Mouse (Mus musculus) heart, adult 9 months (tissue): ENCODE results near the gene Cep350.

Experiments
- DNase-seq, 2 experiments: peaks; one replicate each; pipeline ENCODE4 v3.0.0; 2022; ENCODE audit warnings: low spot score in 2 of 2

Cep350 gene

DNA sequence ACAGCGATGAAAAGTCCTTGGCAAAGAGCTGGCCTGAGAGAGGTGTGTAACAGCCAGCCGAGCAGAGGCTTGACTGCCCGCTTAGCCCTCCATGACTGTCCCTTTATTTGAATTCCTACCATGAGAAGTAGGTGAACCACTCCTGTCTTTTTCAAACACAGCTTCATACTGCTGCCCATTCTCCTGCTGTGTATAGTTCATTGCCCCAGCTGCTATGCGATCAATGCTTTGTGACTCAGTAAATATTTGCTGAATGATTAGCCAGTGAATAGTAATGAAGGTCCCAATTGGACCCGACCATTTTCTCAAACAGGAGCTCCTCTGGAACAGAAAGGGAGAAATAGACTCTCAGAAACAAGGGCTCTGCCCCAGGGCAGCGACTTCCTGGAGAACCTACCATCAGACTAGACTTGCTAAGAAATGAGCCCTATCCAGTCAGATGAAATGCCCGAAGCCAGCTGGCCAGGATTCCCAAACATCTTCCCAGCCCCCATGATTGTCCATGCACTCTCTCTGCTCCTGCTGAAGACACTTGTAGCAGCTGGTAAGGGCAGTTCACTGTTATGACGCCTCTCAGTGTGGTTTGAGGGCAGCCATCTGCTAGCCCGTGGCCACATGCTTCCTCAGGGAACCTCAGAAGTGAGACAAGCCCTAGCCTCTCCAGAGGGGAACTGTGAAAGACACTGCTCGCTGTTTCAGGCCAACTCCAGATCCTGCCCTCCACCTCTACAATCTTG is 163.2 kb downstream of the Cep350 start:
- DNase-seq = peak; percentile 40 to 44

DNA sequence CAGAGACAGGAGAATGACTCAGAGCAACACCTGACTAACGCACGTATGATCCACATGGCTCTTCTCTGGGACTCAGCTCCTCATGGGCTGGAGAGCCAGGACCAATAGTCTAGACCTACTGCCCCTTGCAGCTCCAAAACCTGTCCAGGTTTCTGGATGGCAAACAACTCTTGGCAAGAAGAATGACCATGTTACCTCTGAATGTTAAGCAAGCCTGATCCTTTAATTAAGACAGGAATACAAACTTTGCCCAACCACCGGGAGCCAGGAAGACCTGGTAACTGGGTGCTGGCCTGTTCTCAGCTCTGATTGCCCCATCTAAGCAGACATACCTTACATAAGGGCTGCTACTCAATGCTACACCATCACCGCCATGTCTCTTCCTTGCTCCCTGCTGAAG is 164.8 kb downstream of the Cep350 start:
- no peak for DNase-seq

DNA sequence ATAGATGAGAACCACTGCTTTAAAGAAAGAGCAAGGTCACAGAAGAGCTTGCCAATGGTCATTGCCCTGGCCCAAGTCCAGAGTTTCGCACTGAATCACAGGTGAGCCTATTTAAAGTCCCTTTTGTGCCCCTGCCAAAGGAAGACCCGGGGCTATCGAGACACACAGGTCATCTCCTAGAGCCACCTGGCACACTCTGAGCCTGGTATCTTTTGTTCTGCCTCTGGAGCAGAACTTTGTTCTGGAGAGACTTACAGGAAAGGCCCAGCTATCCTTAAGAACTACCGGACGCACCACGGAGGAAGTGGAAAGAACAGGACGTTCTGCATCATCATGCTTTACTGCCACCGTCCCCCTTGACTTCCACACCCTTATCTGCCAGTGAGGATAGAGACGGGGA is 167.4 kb downstream of the Cep350 start:
- DNase-seq = peak in 1 of 2 experiments; percentile 47

DNA sequence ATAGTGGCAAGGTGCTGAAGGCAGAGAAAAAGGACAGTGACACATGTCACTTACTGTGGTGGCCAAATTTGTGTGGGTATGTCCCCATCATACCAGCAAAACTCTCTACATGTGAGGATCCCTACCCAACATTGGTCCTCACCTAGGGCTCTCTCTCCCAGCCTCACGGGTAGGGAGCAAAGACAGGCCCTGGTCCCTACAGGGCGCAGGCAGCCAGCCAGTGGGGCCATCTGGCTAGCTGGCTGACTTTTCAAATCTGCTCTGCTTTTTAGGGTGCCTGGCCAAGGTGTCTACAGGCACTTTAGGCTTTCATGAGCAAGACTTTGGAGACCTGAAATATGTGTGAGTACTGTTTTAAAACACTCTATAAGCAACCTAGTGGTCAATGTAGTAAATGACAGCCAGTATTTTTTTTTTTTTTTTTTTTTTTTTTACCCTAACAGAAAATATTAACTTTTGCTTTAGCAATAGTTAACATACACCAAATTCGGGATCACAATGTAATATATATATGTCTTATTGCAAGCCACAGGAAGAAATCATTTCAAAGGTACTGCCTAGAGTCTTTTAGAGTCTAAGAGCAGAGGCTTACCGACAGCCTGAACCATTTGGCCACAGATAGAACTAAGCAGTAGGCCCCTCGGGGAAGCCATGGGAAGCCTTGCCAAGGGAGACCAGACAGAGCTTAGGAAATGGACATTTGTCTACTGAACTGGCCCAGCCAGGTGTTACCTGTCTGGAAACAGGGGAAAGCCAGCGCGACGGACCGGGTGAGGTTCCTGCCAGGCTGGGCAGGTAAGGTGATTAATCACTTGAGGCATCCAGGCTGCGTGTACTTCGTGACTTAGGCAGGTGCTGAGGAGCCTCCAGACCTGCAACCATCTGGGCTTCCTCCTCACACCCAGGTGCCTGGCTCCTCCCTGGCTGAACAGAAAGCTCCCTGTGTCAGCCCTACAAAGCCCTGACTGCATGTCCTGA is 171.8 kb downstream of the Cep350 start:
- no peak for DNase-seq

DNA sequence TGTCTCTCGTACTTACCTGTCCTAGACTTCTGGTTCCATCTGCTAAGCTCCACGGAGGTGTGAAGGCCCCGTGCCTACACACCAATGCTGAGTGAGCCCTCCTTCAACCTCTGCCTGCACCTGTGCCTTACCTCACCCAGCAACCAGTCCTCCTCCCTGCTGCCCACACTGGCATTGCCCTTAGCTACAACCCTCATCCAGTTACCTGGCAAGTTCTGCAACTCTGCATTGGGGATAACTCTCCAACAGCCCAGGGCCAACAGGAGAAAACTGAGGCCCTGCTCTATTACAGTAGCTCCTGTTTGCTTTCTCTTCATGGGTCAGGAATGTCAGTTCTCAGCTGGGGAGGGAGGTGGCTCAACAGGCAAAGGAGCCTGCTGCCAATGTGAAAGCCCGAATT is 175.1 kb downstream of the Cep350 start:
- no peak for DNase-seq

DNA sequence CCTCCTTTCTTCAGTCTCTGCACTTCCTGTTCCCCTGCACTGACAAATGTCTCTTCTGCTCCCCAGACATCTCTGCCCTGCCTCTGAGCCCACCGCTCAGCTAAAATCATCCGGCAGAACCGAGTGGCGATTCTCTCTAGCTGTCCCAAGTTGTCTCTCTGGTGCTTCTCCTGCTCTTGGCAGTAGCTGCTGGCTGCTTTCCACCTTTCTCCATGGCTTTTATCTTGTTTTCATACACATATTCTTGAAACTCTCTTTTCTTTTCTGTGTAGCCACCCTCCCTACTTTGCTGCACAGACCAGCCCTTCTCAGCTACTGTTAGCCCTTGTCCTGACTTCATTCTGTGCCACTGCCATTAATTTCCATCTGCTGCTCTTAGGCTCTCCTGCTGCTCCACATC is 175.6 kb downstream of the Cep350 start:
- no peak for DNase-seq

DNA sequence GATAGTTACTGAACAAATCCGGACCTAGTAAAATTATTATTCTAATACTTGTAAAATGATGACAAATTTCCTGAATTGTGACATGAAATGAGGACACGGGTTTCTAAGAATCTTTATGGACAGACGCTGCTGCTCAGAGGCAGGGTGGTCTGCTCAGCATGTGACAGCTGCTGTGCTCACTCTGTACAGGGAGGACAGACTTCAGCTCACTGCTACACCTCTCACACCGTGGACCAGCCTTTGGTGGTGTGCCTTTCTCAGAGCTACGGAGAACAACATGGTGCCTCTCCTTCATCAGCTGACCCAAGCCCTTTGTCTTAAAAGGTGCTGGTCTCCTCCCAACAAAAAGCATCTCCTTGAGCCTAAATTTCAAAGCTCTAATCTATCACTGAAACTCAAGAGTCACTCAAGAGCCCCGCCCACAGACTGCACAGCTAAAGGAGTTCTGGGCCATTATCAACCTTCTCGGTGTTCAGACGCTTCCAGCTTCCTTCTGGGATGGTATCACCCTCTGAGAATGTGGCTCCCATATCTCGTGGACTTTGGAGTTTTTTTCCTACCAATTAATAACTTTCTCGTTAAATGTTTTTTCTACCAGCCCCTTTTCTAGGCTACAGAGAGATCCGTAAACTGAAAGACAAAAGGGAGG is 176.2 kb downstream of the Cep350 start:
- DNase-seq = no peak

DNA sequence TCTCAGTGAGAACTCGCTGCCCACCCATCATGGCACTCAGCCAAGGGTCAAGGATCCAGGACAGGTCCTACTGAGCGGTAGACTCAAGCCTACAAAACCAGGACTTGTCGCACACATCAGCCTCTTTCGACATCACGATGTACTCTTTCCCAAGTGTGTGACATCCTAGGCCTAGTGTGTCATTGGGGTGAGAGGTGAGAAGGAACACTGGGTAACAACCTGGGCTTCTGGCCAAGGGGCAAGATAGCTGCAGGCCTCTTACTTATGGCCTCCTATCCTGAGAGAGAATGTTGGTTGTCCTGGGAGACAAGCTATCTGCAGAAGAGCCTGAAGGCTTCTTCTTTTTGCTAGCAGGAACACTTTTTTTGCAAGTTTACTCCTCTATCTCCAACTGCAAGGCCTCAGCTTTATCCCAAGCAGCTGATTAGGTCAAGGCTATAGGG is 177.2 kb downstream of the Cep350 start:
- DNase-seq = no peak
